Mouse (Mus musculus) lung, postnatal 0 days (tissue): ENCODE data around the gene Mier3. TPM values are rescaled to one million over a fixed set of nuclear protein-coding genes. Genes with fewer than 3 reads are reported as not detected.
"Not testable (repeated sequence)": the region's sequence is repeated elsewhere in the genome, so short reads cannot be mapped to it uniquely, and the experiment has no call there.

ENCODE experiments used
- ATAC-seq: fragments of 200-750 bp; cut with Nextera tagmentation; 2 replicates; pipeline ENCODE4 v1.8.0; 2017; ENCODE audit warnings: moderate library complexity
- DNase-seq: peaks from one replicate; pipeline ENCODE4 v3.0.0-alpha.2; 2016; ENCODE audit warnings: low spot score
- H3K27ac ChIP-seq: fragments of 300-500 bp; sonication (generic); 2 replicates; pipeline ENCODE4 v1.5.1; 2014; ENCODE audit warnings: antibody characterized with exemption, mild to moderate bottlenecking, low read length, mixed read lengths
- H3K27me3 ChIP-seq: fragments of 300-500 bp; sonication (generic); replicated peaks from 2 replicates; pipeline ENCODE4 v1.6.1; 2014; ENCODE audit warnings: low read length, mixed read lengths; ENCODE audit not compliant: insufficient read depth
- H3K36me3 ChIP-seq: fragments of 300-500 bp; sonication (generic); 2 replicates; pipeline ENCODE4 v1.6.1; 2014; ENCODE audit warnings: low read length, mixed read lengths; ENCODE audit not compliant: insufficient read depth
- H3K4me1 ChIP-seq: fragments of 300-500 bp; sonication (generic); 2 replicates; pipeline ENCODE4 v1.6.1; 2014; ENCODE audit warnings: antibody characterized with exemption, low read depth, low read length, mixed read lengths; ENCODE audit not compliant: insufficient read depth
- H3K4me2 ChIP-seq: fragments of 300-500 bp; sonication (generic); replicated peaks from 2 replicates; pipeline ENCODE4 v1.6.1; 2014; ENCODE audit warnings: low read depth, mild to moderate bottlenecking, low read length, moderate library complexity, mixed read lengths
- H3K4me3 ChIP-seq: fragments of 300-500 bp; sonication (generic); 2 replicates; pipeline ENCODE4 v1.5.1; 2014; ENCODE audit warnings: low read depth, low read length
- H3K9ac ChIP-seq: fragments of 300-500 bp; sonication (generic); replicated peaks from 2 replicates; pipeline ENCODE4 v1.6.1; 2014; ENCODE audit warnings: low read depth, mild to moderate bottlenecking
- H3K9me3 ChIP-seq: fragments of 300-500 bp; sonication (generic); 2 replicates; pipeline ENCODE4 v1.6.1; 2016; ENCODE audit warnings: low read length, mixed read lengths
- CTCF ChIP-seq: IDR thresholded peaks from 2 replicates; pipeline ENCODE4 v1.5.1; 2016; ENCODE audit warnings: antibody characterized with exemption, mild to moderate bottlenecking
- EP300 ChIP-seq: IDR thresholded peaks from 2 replicates; pipeline ENCODE4 v1.6.1; 2016; ENCODE audit warnings: antibody characterized with exemption, mild to moderate bottlenecking, control low read depth
- WGBS: fragments of 180-500 bp; shearing (Covaris S2); extraction: QIAGEN DNeasy Blood & Tissue Kit; methylation state at CpG from one replicate; pipeline ENCODE4 v1.1.7; 2014; 5-methylcytosine and 5-hydroxymethylcytosine counted together
- polyA plus RNA-seq: library from polyadenylated mRNA; unstranded; fragments of >200 nt; fragmentation: Nextera tagmentation; extraction: Ambion mirVana; gene quantifications from 2 replicates; pipeline ENCODE4 v1.2.1, GENCODE M21; 2015

Mier3 gene
- polyA plus RNA-seq, 1 experiment from 2014 or later: 10.2 TPM

DNA sequence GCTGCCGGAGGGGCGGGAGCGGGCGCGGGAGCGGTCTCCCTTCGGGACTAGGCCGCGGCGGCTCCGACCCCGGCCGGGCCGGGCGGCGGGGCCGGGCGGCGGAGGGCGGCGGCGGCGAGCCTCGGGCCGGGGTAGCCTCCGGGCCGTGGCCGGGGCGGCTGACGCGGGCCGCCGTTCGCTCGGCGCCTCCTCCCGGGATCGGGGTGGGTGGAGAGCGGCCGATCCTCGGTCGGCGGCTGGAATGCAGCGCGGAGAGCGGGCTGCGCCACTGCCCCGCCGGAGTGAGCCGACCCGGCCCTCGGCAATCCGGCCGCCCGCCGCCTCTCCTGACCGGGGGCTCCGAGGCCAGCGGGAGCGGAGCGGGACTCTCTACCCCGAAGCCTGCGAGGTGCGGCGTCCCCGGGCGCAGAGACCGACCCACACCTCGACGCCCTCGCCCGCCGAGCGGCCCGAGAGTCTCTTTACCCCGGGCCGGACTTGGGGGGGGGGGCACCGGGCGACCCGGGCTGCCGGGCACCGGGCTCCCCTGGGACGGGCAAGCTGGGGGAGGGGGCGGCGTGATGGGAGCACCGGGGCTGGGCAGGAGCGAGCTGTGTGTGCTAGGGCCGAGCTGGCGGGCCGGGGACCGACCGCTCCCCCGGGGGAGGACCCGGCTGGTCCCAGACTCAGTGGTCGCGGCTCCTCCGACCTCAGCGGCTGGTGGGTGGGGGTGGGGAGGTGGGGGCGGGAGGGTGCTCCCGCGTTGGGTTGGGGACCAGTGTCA lies 5.9 kb downstream of the Mier3 start:
- peak; percentile 63 for ATAC-seq
- Histone ChIP-seq H3K27me3 (no peaks in the 10 kb centered on the region), H3K4me2 (peak overlapping the region; percentile 97), H3K4me3 (peak overlapping the region; percentile 87), H3K9me3 (no peaks in the 10 kb centered on the region), H3K9ac (peak overlapping the region; percentile 86), H3K36me3 (peaks cover 7% of the 10 kb centered on the region; the same call in 1 of the 2 replicates), H3K27ac (peak overlapping the region; percentile 97), H3K4me1 (no peaks in the 10 kb centered on the region)
- WGBS: under 1% methylated on average over 32 of the region's 101 CpGs
- peak; percentile 58 for DNase-seq
- TF ChIP-seq CTCF (no peak), EP300 (no peak)

DNA sequence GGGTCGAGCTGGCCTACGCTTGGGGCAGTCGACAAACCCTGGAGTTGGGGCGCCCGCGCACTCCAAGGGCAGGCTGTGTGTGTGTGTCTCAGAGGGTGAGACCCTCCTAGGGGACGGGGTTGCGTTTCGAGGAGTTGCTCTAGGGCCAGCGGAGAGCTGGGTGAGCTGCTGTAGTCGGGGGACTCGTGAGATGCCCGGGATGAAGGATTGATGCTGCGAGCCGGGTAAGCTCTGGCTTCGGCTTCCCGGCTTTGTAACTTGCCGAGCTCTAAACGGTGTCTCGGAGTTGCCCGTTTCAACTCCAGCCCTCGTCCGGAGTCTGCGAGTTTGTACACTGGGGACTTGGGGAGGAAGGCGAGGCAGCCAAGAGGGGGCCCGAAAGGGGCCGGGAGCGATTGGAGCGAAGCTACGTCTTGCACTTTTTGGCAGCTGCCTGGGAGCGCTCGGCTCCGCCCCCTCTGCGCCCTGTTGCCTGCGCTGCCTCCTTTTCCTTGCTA lies 6.6 kb downstream of the Mier3 start:
- Histone ChIP-seq H3K27me3 (no peaks in the 10 kb centered on the region), H3K27ac (peak overlapping the region; percentile 97)

DNA sequence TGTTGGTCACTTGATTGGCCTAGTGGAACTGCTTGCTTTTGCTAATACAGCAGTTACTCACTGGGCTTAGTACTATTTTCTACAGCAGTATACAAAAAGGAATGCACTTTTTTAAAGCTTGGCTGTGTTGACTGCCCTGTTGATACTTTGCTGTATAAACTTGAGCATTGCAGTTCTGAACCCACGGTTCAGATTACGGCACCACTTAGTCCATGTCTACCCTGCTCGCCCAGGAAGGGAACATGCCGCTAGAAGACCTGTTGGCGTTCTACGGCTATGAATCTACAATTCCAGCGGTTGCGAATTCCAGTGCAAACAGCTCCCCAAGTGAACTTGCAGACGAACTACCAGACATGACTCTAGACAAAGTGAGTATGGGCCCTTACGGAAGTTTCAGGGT lies 22.6 kb downstream of the Mier3 start:
- no peak for TF ChIP-seq EP300
- no peak for TF ChIP-seq CTCF
- Histone ChIP-seq H3K4me1 (no peaks in the 10 kb centered on the region), H3K4me2 (no peak overlapping the region), H3K9ac (no peak overlapping the region), H3K4me3 (no peak overlapping the region), H3K27me3 (no peaks in the 10 kb centered on the region), H3K27ac (no peak overlapping the region), H3K9me3 (no peaks in the 10 kb centered on the region), H3K36me3 (peaks cover 36% of the 10 kb centered on the region)
- no peak for ATAC-seq
- DNase-seq: no peak
- 94% methylated on average over 10 of the region's 10 CpGs for WGBS

More for the DNA sequence above, 6.6 kb downstream of the Mier3 start:
- Histone ChIP-seq H3K9ac (peak overlapping the region; percentile 86), H3K4me2 (peak overlapping the region; percentile 97), H3K4me1 (no peaks in the 10 kb centered on the region), H3K9me3 (no peaks in the 10 kb centered on the region), H3K4me3 (peak overlapping the region; percentile 87), H3K36me3 (peaks cover 8% of the 10 kb centered on the region; the same call in 1 of the 2 replicates)
- peak; percentile 87 for DNase-seq
- WGBS: under 1% methylated on average over 32 of the region's 35 CpGs
- TF ChIP-seq CTCF: no peak
- TF ChIP-seq EP300: no peak
- peak; percentile 30 for ATAC-seq

DNA sequence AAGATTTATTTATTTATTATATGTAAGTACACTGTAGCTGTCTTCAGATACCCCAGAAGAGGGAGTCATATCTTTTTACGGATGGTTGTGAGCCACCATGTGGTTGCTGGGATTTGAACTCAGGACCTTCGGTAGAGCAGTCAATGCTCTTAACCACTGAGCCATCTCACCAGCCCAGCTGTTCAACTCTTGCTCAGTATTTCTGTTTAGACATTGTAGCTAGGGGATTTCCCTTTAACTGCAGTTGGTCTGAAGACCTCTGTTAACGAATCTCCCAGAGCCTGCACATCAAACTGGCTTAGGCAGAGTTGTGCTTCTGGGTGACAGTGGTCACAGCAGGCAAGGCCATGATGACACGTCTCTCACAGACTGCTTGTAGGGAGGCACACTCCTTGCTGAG lies 23.2 kb downstream of the Mier3 start:
- not testable (repeated sequence) for H3K9me3 ChIP-seq, H3K27me3 ChIP-seq, H3K4me2 ChIP-seq, H3K9ac ChIP-seq, H3K27ac ChIP-seq, ATAC-seq, DNase-seq, H3K4me1 ChIP-seq, H3K4me3 ChIP-seq
- WGBS: 85% methylated on average over 4 of the region's 4 CpGs
- peaks cover 40% of the 10 kb centered on the region for H3K36me3 ChIP-seq

DNA sequence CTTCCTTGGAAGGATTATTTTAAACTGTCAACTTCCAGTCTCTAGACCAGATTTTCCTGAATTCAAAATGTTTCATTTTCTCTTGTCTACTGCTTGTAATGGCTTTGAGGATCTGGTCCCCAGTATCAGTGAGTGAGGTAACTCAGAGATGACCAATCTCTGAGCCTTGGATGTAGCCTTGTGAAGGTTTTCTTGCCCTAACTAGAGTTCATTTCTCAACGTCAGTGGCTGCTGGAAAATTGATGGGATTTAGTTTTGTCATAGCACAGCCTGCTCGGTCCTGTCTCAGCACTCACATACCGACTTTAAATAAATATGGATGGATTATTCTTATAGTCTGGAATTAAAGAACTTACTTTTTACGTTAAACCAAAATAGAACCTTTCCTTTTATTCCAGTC lies 29.8 kb downstream of the Mier3 start:
- H3K9me3 ChIP-seq: no peaks in the 10 kb centered on the region
- no peak overlapping the region for H3K9ac ChIP-seq
- no peak overlapping the region for H3K4me3 ChIP-seq
- 87% methylated on average over 4 of the region's 4 CpGs for WGBS
- DNase-seq (no peak), ATAC-seq (no peak)
- no peaks in the 10 kb centered on the region for H3K27me3 ChIP-seq
- no peak overlapping the region for H3K27ac ChIP-seq
- no peaks in the 10 kb centered on the region for H3K4me1 ChIP-seq
- H3K36me3 ChIP-seq: peaks cover 72% of the 10 kb centered on the region
- no peak overlapping the region for H3K4me2 ChIP-seq
- TF ChIP-seq CTCF (no peak), EP300 (no peak)

DNA sequence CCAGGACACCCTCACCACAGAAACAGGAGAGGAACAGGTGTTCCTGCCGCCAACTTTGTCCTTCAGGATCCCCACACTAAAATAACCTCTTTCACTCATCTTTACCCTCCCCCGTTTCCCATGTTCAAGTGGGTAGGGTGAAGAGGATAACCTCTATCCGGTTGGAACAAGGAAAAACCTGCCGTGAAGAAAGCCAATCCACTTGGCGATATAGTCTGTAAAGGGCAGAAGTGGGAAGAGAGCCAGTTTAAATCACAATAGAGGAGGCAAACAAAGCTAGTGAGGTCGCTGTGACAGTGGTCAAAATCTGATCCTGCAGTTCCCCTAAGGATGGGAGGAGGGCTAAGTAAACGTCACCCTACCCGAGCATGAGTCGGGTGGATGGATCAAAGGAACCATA lies 38.9 kb downstream of the Mier3 start:
- peaks cover 6% of the 10 kb centered on the region; the same call in 1 of the 2 replicates for H3K36me3 ChIP-seq
- no peak for ATAC-seq
- no peaks in the 10 kb centered on the region for H3K27me3 ChIP-seq
- H3K4me2 ChIP-seq: no peak overlapping the region
- H3K9ac ChIP-seq: no peak overlapping the region
- 37% methylated on average over 9 of the region's 9 CpGs for WGBS
- H3K4me3 ChIP-seq: no peak overlapping the region
- no peak overlapping the region for H3K27ac ChIP-seq
- TF ChIP-seq CTCF (no peak), EP300 (no peak)
- H3K4me1 ChIP-seq: no peaks in the 10 kb centered on the region
- DNase-seq: peak; percentile 16
- no peaks in the 10 kb centered on the region for H3K9me3 ChIP-seq
